Mouse (Mus musculus): ENCODE results near the gene Vps26c. TPM values are rescaled to one million over a fixed set of nuclear protein-coding genes. Genes with fewer than 3 reads are reported as not detected.

The Vps26c gene
- polyA plus RNA-seq, 1 experiment from 2014 or later = 53.2 TPM

GRCm38 (mm10) chr16:94465900-94466299, 60.7 kb downstream of the Vps26c start:
- no peak for DNase-seq (ENCODE audit: low spot score)
- WGBS = 93% methylated on average over 4 of the region's 4 CpGs
- Histone ChIP-seq H3K27ac (no peak overlapping the region), H3K9me3 (replicated peaks) (no peaks in the 10 kb centered on the region), H3K4me1 (no peaks in the 10 kb centered on the region), H3K27me3 (ENCODE audit: low read depth, poor library complexity, severe bottlenecking) (no peaks in the 10 kb centered on the region), H3K4me3 (no peak overlapping the region), H3K36me3 (peaks cover 100% of the 10 kb centered on the region)

GRCm38 (mm10) chr16:94464067-94464466, 62.6 kb downstream of the Vps26c start:
- Histone ChIP-seq H3K4me1 (no peaks in the 10 kb centered on the region), H3K27ac (no peak overlapping the region), H3K9me3 (replicated peaks) (no peaks in the 10 kb centered on the region), H3K27me3 (ENCODE audit: low read depth, poor library complexity, severe bottlenecking) (no peaks in the 10 kb centered on the region), H3K36me3 (peaks cover 99% of the 10 kb centered on the region), H3K4me3 (no peak overlapping the region)
- WGBS = 92% methylated on average over 3 of the region's 3 CpGs
- DNase-seq (ENCODE audit: low spot score) = no peak

DNA sequence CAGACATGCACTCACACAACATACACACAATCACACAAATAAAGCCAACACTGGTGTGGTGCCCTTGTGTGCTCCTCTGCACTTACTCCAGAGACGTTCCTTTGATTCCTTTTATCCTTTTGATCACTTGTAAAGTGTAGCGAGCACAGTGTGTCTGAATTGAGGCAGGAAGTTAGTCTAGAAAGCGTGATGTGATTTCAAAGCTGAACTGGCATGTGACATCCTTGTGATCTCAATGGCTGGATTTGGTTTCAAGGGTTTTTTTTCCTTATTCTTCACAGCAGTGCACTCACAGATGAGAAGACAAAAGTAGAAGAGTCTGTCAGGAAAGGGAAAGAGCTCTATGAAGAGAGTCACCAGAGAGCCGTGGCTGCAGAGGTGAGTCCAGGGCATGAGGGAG, 72.5 kb downstream of the Vps26c start:
- Histone ChIP-seq H3K36me3 (peaks cover 100% of the 10 kb centered on the region), H3K27me3 (ENCODE audit: low read depth, poor library complexity, severe bottlenecking) (no peaks in the 10 kb centered on the region), H3K9me3 (replicated peaks) (no peaks in the 10 kb centered on the region), H3K4me3 (no peak overlapping the region), H3K27ac (no peak overlapping the region), H3K4me1 (no peaks in the 10 kb centered on the region)
- DNase-seq (ENCODE audit: low spot score) = no peak
- 73% methylated on average over 4 of the region's 4 CpGs for WGBS

DNA sequence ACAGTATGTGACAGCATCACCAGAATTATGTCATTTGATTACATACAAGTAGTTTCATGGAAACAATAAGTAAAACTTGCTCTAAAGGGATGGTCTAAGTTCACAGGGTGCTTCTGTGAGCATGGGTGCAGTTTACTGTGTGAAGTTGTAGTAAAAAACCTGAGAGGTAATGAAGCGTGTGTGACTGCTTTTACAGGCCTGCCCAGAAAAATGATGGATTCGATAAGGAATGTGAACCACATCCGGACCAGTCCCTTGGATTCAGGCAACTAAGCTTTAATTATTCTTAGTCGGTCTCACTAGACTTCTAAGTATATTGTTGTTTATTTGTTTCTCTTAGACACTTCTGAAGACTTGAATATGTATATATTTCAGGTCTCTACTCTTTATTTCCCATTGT, 73.9 kb downstream of the Vps26c start:
- Histone ChIP-seq H3K36me3 (peaks cover 100% of the 10 kb centered on the region), H3K4me3 (no peak overlapping the region), H3K27me3 (ENCODE audit: low read depth, poor library complexity, severe bottlenecking) (no peaks in the 10 kb centered on the region), H3K4me1 (no peaks in the 10 kb centered on the region), H3K9me3 (replicated peaks) (no peaks in the 10 kb centered on the region), H3K27ac (no peak overlapping the region)
- DNase-seq (ENCODE audit: low spot score) = no peak
- 93% methylated on average over 4 of the region's 4 CpGs for WGBS

DNA sequence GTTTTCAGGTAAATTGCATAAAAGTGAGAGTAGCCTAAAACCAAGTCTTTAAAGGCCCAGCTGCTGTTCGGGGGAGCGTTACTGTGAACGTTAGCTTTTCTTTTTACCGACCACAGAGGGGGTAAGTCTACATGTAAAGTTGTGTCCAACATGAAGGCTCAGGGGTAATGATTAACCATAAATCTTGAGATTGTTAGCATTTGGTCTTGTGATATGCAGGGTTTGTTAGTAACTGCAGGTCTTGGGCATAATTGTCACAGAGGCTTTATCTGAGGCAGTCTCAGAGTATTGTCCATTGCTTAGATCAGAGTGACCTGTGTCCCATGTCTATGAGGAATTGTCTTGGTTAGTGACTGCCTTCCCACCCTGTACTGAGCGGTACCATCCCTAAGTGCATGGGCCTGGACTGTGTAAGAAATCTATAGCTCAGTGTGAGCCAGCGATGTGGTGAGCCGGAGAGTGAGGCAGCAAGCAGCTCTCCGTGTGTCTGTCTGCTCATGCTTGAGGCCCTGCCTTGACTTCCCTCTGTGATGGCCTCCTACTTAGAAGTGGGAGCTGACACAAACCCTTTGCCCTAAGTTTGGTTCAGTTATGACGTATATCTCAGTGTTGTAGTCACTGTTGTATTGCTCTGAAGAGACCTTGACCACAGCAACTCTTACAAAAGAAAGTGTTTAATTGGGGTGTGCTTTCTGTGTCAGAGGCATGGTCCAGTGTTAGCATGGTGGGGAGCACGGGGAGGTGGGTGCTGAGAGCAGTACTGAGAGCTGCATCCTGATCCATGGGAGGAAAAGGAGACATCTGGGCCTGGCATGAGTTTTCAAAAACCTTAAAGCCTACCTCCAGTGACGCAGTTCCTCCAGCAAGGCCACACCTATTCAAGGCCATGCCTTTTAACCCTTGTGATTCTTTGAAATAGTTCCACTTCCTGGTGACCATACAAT, 74.8 kb downstream of the Vps26c start:
- 94% methylated on average over 11 of the region's 11 CpGs for whole genome bisulfite sequencing
- H3K4me1 ChIP-seq = no peaks in the 10 kb centered on the region
- H3K36me3 ChIP-seq = peaks cover 100% of the 10 kb centered on the region
- H3K4me3 ChIP-seq = no peak overlapping the region
- no peaks in the 10 kb centered on the region for H3K9me3 ChIP-seq (replicated peaks)
- no peak overlapping the region for H3K27ac ChIP-seq
- DNase-seq (ENCODE audit: low spot score) = no peak
- no peaks in the 10 kb centered on the region for H3K27me3 ChIP-seq (ENCODE audit: low read depth, poor library complexity, severe bottlenecking)

- no peaks in the 10 kb centered on the region for H3K27me3 ChIP-seq (ENCODE audit: low read depth, poor library complexity, severe bottlenecking)
- no peaks in the 10 kb centered on the region for H3K9me3 ChIP-seq (replicated peaks)
- DNase-seq (ENCODE audit: low spot score) = no peak
- H3K4me1 ChIP-seq = no peaks in the 10 kb centered on the region
- no peak overlapping the region for H3K4me3 ChIP-seq
- 97% methylated on average over 7 of the region's 7 CpGs for WGBS
- no peak overlapping the region for H3K27ac ChIP-seq
- H3K36me3 ChIP-seq = peaks cover 100% of the 10 kb centered on the region
Measured at GRCm38 (mm10) chr16:94449632-94450031, 77.0 kb downstream of the Vps26c start.

DNA sequence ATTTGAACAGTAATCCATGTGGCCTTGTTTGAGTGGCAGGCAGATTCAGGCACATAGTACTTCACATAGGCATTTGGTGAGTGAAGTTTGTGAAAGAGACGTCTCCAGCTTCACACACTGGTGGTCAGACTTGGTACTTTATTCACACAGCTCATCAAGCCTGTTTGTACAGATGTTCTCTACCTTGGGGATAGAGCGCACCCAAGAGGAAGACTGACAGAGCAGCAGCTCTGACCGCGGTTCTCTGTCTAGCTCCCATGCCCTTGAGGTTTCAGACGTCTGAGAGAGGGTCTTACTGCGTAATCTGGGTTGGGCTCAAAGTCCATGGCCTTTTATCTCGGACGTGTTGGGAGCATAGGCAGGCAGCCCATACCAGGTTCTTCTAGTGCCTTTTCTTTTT, 77.5 kb downstream of the Vps26c start:
- Histone ChIP-seq H3K9me3 (replicated peaks) (no peaks in the 10 kb centered on the region), H3K27ac (no peak overlapping the region), H3K36me3 (peaks cover 100% of the 10 kb centered on the region), H3K4me3 (no peak overlapping the region), H3K27me3 (ENCODE audit: low read depth, poor library complexity, severe bottlenecking) (no peaks in the 10 kb centered on the region), H3K4me1 (no peaks in the 10 kb centered on the region)
- DNase-seq (ENCODE audit: low spot score) = no peak
- WGBS = 86% methylated on average over 8 of the region's 8 CpGs

Other genes starting within 250 kb of the Vps26c start
- gene Hlcs, start 213.3 kb downstream of the Vps26c start, polyA plus RNA-seq (2016; fragmentation: Nextera tagmentation; extraction: Ambion mirVana) = 10.1 and 11.7 TPM in 2 replicates
- 4.7 TPM in 2 replicates for gene Ripply3, start 198.4 kb downstream of the Vps26c start, polyA plus RNA-seq (2016; fragmentation: Nextera tagmentation; extraction: Ambion mirVana)
- gene Ttc3, start 156.2 kb downstream of the Vps26c start, polyA plus RNA-seq (2016; fragmentation: Nextera tagmentation; extraction: Ambion mirVana) = 237 and 285 TPM in 2 replicates
- gene Pigp, start 155.0 kb downstream of the Vps26c start, polyA plus RNA-seq (2016; fragmentation: Nextera tagmentation; extraction: Ambion mirVana) = 72.6 and 82.0 TPM in 2 replicates
- 8.2 and 8.9 TPM in 2 replicates for gene Dyrk1a, start 43.2 kb upstream of the Vps26c start, polyA plus RNA-seq (2016; fragmentation: Nextera tagmentation; extraction: Ambion mirVana)

All from limb, embryonic 10.5 days (tissue).